Mouse (Mus musculus) myocyte (in vitro differentiated cells): ENCODE results near the gene Tmem107. TPM values are rescaled to one million over a fixed set of nuclear protein-coding genes. Genes with fewer than 3 reads are reported as not detected.

ENCODE experiments used
- H3K27me3 ChIP-seq: one replicate; pipeline ENCODE4 v1.6.1; 2011; ENCODE audit not compliant: control insufficient read depth, insufficient read depth, insufficient read length
- H3K36me3 ChIP-seq: one replicate; pipeline ENCODE4 v1.6.1; 2011; ENCODE audit not compliant: control insufficient read depth, insufficient read depth
- H3K4me2 ChIP-seq: one replicate; pipeline ENCODE4 v1.6.1; 2011; ENCODE audit warnings: low read depth, control low read depth
- H3K4me3 ChIP-seq: one replicate; pipeline ENCODE4 v1.5.1; 2011; ENCODE audit warnings: mild to moderate bottlenecking, control low read depth, moderate library complexity
- H3K79me2 ChIP-seq: one replicate; pipeline ENCODE4 v1.6.1; 2011; ENCODE audit not compliant: control insufficient read depth, insufficient read depth
- H3ac ChIP-seq: one replicate; pipeline ENCODE4 v1.6.1; 2011; ENCODE audit not compliant: control insufficient read depth, insufficient read length
- CEBPB ChIP-seq: IDR thresholded peaks from 2 replicates; pipeline ENCODE4 v1.6.1; 2011; ENCODE audit warnings: mild to moderate bottlenecking, moderate library complexity; ENCODE audit not compliant: poor library complexity, insufficient read depth, severe bottlenecking
- E2F4 ChIP-seq: IDR thresholded peaks from one replicate; pipeline ENCODE4 v1.6.1; 2011; ENCODE audit warnings: mild to moderate bottlenecking, control low read depth, moderate library complexity; ENCODE audit not compliant: insufficient read depth
- MAX ChIP-seq: IDR thresholded peaks from one replicate; pipeline ENCODE4 v1.6.1; 2011; ENCODE audit warnings: low read depth, mild to moderate bottlenecking, control low read depth
- MYOD1 ChIP-seq, 3 experiments: IDR thresholded peaks; one replicate each; pipeline ENCODE4 v1.6.1; 2011; ENCODE audit warnings: control low read depth in 2 of 3, low read depth in 2 of 3, mild to moderate bottlenecking in 2 of 3, moderate library complexity in 1 of 3; ENCODE audit not compliant: insufficient read length in 2 of 3, control insufficient read depth in 1 of 3
- MYOG ChIP-seq, 3 experiments: IDR thresholded peaks; one replicate each; pipeline ENCODE4 v1.6.1; 2011; ENCODE audit warnings: control low read depth in 2 of 3, low read depth in 2 of 3, mild to moderate bottlenecking in 2 of 3; ENCODE audit not compliant: insufficient read length in 2 of 3, control insufficient read depth in 1 of 3, insufficient read depth in 1 of 3
- POLR2A ChIP-seq: IDR thresholded peaks from one replicate; pipeline ENCODE4 v1.6.1; 2011; ENCODE audit warnings: low read depth, mild to moderate bottlenecking, control low read depth, moderate library complexity; ENCODE audit not compliant: insufficient read length
- POLR2AphosphoS2 ChIP-seq: IDR thresholded peaks from one replicate; pipeline ENCODE4 v1.6.1; 2011; ENCODE audit warnings: low read depth, control low read depth; ENCODE audit not compliant: insufficient read length
- REST ChIP-seq: IDR thresholded peaks from one replicate; pipeline ENCODE4 v1.6.1; 2011; ENCODE audit warnings: mild to moderate bottlenecking, control low read depth, moderate library complexity; ENCODE audit not compliant: insufficient read depth, insufficient read length
- SRF ChIP-seq: IDR thresholded peaks from one replicate; pipeline ENCODE4 v1.6.1; 2011; ENCODE audit warnings: low read depth; ENCODE audit not compliant: control insufficient read depth, insufficient read length
- TCF12 ChIP-seq: IDR thresholded peaks from one replicate; pipeline ENCODE4 v1.6.1; 2011; ENCODE audit warnings: mild to moderate bottlenecking, control low read depth; ENCODE audit not compliant: poor library complexity, insufficient read depth, severe bottlenecking
- TCF3 ChIP-seq: IDR thresholded peaks from one replicate; pipeline ENCODE4 v1.6.1; 2011; ENCODE audit warnings: low read depth, control low read depth; ENCODE audit not compliant: insufficient read length
- USF1 ChIP-seq: IDR thresholded peaks from one replicate; pipeline ENCODE4 v1.6.1; 2011; ENCODE audit warnings: low read depth, mild to moderate bottlenecking, control low read depth, moderate library complexity
- polyA plus RNA-seq: library from polyadenylated mRNA; unstranded; fragments of >200 nt; fragmentation: generic; extraction: Trizol; gene quantifications from one replicate; pipeline ENCODE4 v1.2.1, GENCODE M21; 2012; ENCODE audit warnings: missing spikeins

Tmem107 gene
- polyA plus RNA-seq, 1 experiment: 29.5 TPM

DNA sequence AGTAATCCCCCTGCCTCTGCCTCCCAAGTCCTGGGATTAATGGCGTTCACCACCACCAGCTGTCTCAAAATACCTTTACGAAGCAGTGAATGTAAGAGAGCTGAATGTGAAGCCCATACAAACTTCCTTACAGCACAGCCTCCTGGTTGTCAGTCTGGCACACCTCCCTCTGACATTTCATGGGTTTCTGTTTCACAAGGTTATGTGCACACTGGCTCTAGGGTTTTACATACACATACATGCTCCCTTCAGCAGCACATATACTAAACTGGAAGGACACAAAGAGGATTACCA, 4.1 kb downstream of the Tmem107 start:
- TF ChIP-seq CEBPB (no peak), MYOG (IDR thresholded peaks at IDR 0.05; ENCODE audit: control insufficient read depth in 1 of 3, insufficient read depth in 1 of 3, insufficient read length in 2 of 3, low read depth in 2 of 3) (no peak), E2F4 (no peak), POLR2A (no peak), MAX (no peak), USF1 (no peak), TCF12 (no peak), REST (no peak), POLR2AphosphoS2 (no peak), MYOD1 (IDR thresholded peaks at IDR 0.05; ENCODE audit: control insufficient read depth in 1 of 3, insufficient read length in 2 of 3, low read depth in 2 of 3) (no peak), TCF3 (no peak), SRF (no peak)
- H3K4me2 ChIP-seq: no peak overlapping the region
- H3K79me2 ChIP-seq: no peaks in the 10 kb centered on the region
- H3ac ChIP-seq: no peak overlapping the region
- no peaks in the 10 kb centered on the region for H3K27me3 ChIP-seq
- no peak overlapping the region for H3K4me3 ChIP-seq
- no peaks in the 10 kb centered on the region for H3K36me3 ChIP-seq

DNA sequence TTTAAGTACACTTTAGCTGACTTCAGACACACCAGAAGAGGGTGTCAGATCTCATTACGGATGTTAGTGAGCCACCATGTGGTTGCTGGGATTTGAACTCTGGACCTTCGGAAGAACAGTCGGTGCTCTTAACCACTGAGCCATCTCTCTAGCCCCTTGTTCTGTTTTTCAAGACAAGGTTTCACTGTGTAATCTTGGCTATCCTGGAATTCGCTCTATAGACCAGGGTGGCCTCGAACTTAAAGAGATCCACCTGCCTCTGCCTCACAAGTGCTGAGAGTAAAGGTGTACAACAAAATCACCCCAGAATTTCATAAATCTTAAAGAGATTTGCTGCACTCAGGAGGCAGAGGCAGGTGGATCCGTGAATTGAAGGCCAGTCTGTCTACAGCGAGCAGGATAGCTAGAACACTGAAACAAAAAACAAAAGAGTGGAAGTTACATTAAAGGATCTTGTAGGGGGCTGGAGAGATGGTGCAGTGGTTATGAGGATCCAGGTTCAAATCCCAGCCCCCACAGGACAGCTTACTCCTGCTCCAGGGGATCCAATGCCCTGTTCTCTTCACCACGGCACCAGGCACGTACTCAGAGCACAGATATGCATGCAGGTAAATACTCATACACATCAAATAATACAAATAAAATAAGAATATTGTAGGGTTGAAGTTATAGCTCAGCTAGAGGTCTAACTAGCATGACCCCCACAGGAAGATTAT, 5.3 kb downstream of the Tmem107 start:
- Histone ChIP-seq H3K4me3 (no peak overlapping the region), H3K36me3 (no peaks in the 10 kb centered on the region), H3ac (no peak overlapping the region), H3K79me2 (no peaks in the 10 kb centered on the region), H3K27me3 (no peaks in the 10 kb centered on the region), H3K4me2 (no peak overlapping the region)
- TF ChIP-seq POLR2A: no peak
- no peak for TF ChIP-seq MYOD1 (IDR thresholded peaks at IDR 0.05; ENCODE audit: control insufficient read depth in 1 of 3, insufficient read length in 2 of 3, low read depth in 2 of 3)
- no peak for TF ChIP-seq TCF3
- no peak for TF ChIP-seq USF1
- TF ChIP-seq REST: no peak
- no peak for TF ChIP-seq SRF
- no peak for TF ChIP-seq POLR2AphosphoS2
- TF ChIP-seq MAX: no peak
- TF ChIP-seq E2F4: no peak
- no peak for TF ChIP-seq TCF12
- no peak for TF ChIP-seq MYOG (IDR thresholded peaks at IDR 0.05; ENCODE audit: control insufficient read depth in 1 of 3, insufficient read depth in 1 of 3, insufficient read length in 2 of 3, low read depth in 2 of 3)

DNA sequence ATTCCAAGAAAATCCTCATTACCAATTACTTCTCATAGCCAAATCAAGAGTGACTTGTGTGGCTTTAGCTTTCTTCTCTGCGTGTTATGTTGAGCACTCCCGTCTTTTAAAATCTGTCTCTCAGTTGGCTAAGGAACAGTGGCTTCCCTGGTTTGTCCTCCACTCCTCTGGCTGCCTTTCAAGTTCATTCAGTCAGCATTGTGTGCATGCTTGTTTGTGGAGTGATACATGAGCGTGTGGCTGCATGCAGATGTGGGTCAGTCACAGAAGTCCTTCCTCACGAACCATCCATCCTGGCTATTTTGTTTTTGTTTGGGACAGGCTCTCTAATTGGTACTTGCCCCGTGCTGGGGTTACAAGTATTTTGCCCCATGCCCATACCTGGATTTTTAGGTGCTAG, 6.0 kb downstream of the Tmem107 start:
- no peak overlapping the region for H3K4me2 ChIP-seq
- H3K79me2 ChIP-seq: no peaks in the 10 kb centered on the region
- H3ac ChIP-seq: no peak overlapping the region
- H3K27me3 ChIP-seq: no peaks in the 10 kb centered on the region
- TF ChIP-seq POLR2A (no peak), E2F4 (no peak), TCF12 (no peak), MAX (no peak), MYOD1 (IDR thresholded peaks at IDR 0.05; ENCODE audit: control insufficient read depth in 1 of 3, insufficient read length in 2 of 3, low read depth in 2 of 3) (no peak), POLR2AphosphoS2 (no peak), TCF3 (no peak), USF1 (no peak), MYOG (IDR thresholded peaks at IDR 0.05; ENCODE audit: control insufficient read depth in 1 of 3, insufficient read depth in 1 of 3, insufficient read length in 2 of 3, low read depth in 2 of 3) (no peak), CEBPB (no peak), REST (no peak), SRF (no peak)
- H3K4me3 ChIP-seq: no peak overlapping the region
- H3K36me3 ChIP-seq: no peaks in the 10 kb centered on the region

DNA sequence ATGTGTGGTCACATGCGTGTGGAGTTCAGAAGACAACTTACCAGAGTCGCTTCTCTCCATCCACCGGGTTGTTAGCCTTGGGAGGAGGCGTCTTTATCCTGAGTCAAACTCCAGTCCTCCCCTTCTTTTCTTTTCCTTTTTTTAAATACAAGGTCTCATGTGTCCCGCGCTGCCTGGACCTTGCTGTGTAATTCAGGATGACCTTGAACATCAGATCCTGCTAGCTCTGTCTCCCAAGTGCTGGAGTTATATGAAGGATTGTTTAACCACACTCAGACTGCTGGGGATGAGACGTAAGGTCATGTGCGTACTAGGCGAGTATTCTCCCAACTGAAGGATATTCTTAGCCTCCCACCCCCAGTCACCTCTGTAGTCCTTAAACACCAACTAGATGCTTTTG, 6.7 kb downstream of the Tmem107 start:
- H3K4me3 ChIP-seq: no peak overlapping the region
- H3K4me2 ChIP-seq: no peak overlapping the region
- no peaks in the 10 kb centered on the region for H3K27me3 ChIP-seq
- no peak for TF ChIP-seq SRF
- TF ChIP-seq TCF12: no peak
- TF ChIP-seq TCF3: no peak
- no peaks in the 10 kb centered on the region for H3K36me3 ChIP-seq
- no peak overlapping the region for H3ac ChIP-seq
- no peaks in the 10 kb centered on the region for H3K79me2 ChIP-seq

DNA sequence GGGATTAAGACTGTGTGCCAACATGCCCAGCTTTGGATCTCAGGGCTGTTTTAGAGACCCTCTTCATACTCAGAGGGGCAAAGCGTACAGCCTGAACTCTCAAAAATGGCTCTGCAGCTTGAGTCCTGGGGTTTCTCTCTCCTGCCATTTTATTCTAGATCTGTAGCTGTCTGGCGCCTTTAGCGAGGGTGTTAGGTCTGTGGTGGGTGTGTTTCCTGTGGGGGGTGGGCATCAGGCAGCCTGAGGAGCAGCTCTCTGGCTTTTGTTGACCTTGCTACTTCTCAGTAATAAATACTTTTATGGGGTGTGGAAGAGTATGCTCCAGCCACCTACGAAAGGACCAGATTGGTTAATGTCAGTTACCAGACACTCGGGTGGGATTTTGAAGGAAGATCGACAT, 7.4 kb downstream of the Tmem107 start:
- Histone ChIP-seq H3K27me3 (no peaks in the 10 kb centered on the region), H3ac (no peak overlapping the region), H3K4me3 (no peak overlapping the region), H3K4me2 (peak overlapping the region; percentile 52), H3K36me3 (no peaks in the 10 kb centered on the region), H3K79me2 (no peaks in the 10 kb centered on the region)
- no peak for TF ChIP-seq E2F4
- TF ChIP-seq REST: no peak
- TF ChIP-seq SRF: no peak
- no peak for TF ChIP-seq MYOG (IDR thresholded peaks at IDR 0.05; ENCODE audit: control insufficient read depth in 1 of 3, insufficient read depth in 1 of 3, insufficient read length in 2 of 3, low read depth in 2 of 3)
- TF ChIP-seq CEBPB: no peak
- TF ChIP-seq TCF12: no peak
- TF ChIP-seq TCF3: no peak
- TF ChIP-seq MAX: no peak
- TF ChIP-seq POLR2A: no peak
- no peak for TF ChIP-seq POLR2AphosphoS2
- no peak for TF ChIP-seq USF1
- TF ChIP-seq MYOD1 (IDR thresholded peaks at IDR 0.05; ENCODE audit: control insufficient read depth in 1 of 3, insufficient read length in 2 of 3, low read depth in 2 of 3): no peak
